Mouse (Mus musculus): ENCODE results near the gene Chst13. TPM values are rescaled to one million over a fixed set of nuclear protein-coding genes. Genes with fewer than 3 reads are reported as not detected.

The Chst13 gene
- polyA plus RNA-seq (2011; ENCODE audit: insufficient read length, low read depth, missing spikeins) = not detected in 2 replicates

- TF ChIP-seq CTCF (IDR thresholded peaks at IDR 0.05; ENCODE audit: borderline replicate concordance, insufficient read depth, low read length) = no peak
- TF ChIP-seq POLR2A (IDR thresholded peaks at IDR 0.05; ENCODE audit: low read depth, low read length) = no peak
- Histone ChIP-seq H3K4me3 (ENCODE audit: insufficient read depth, low read length) (no peak within 1 kb of the TSS), H3K27ac (ENCODE audit: insufficient read depth, low read length) (no peak within 1 kb of the TSS), H3K4me1 (ENCODE audit: control insufficient read depth, insufficient read depth, low read length) (no peaks in the 10 kb centered on the region)
Measured at GRCm38 (mm10) chr6:90324991-90325390, at the start of gene Chst13. Gene Chst13, minus strand, starts transcription at chr6:90325185.

GRCm38 (mm10) chr6:90374647-90375046 lies 49.7 kb upstream of the Chst13 start:
- no peak overlapping the region for H3K4me3 ChIP-seq (ENCODE audit: insufficient read depth, low read length)
- no peak for TF ChIP-seq CTCF (IDR thresholded peaks at IDR 0.05; ENCODE audit: borderline replicate concordance, insufficient read depth, low read length)
- no peak for TF ChIP-seq POLR2A (IDR thresholded peaks at IDR 0.05; ENCODE audit: low read depth, low read length)
- peaks cover 9% of the 10 kb centered on the region for H3K4me1 ChIP-seq (ENCODE audit: control insufficient read depth, insufficient read depth, low read length)
- no peak overlapping the region for H3K27ac ChIP-seq (ENCODE audit: insufficient read depth, low read length)

GRCm38 (mm10) chr6:90369725-90370553 lies 45.0 kb upstream of the Chst13 start:
- TF ChIP-seq POLR2A (IDR thresholded peaks at IDR 0.05; ENCODE audit: low read depth, low read length) (no peak), CTCF (IDR thresholded peaks at IDR 0.05; ENCODE audit: borderline replicate concordance, insufficient read depth, low read length) (no peak)
- peak overlapping the region; percentile 59 for H3K27ac ChIP-seq (ENCODE audit: insufficient read depth, low read length)
- peak overlapping the region; percentile 90 for H3K4me3 ChIP-seq (ENCODE audit: insufficient read depth, low read length)
- H3K4me1 ChIP-seq (ENCODE audit: control insufficient read depth, insufficient read depth, low read length) = peaks cover 9% of the 10 kb centered on the region

- Histone ChIP-seq H3K27ac (ENCODE audit: insufficient read depth, low read length) (peak within 1 kb of the TSS; percentile 59), H3K4me1 (ENCODE audit: control insufficient read depth, insufficient read depth, low read length) (peaks cover 9% of the 10 kb centered on the region), H3K4me3 (ENCODE audit: insufficient read depth, low read length) (peak within 1 kb of the TSS; percentile 90)
- TF ChIP-seq CTCF (IDR thresholded peaks at IDR 0.05; ENCODE audit: borderline replicate concordance, insufficient read depth, low read length) (no peak), POLR2A (IDR thresholded peaks at IDR 0.05; ENCODE audit: low read depth, low read length) (peak; percentile 82)
Measured at GRCm38 (mm10) chr6:90368976-90369724, 44.2 kb upstream of the Chst13 start, which contains the start of gene Zxdc. Gene Zxdc, plus strand, starts transcription at chr6:90369492.

GRCm38 (mm10) chr6:90363301-90363700 lies 38.3 kb upstream of the Chst13 start:
- no peak for TF ChIP-seq POLR2A (IDR thresholded peaks at IDR 0.05; ENCODE audit: low read depth, low read length)
- no peak for TF ChIP-seq CTCF (IDR thresholded peaks at IDR 0.05; ENCODE audit: borderline replicate concordance, insufficient read depth, low read length)
- Histone ChIP-seq H3K4me1 (ENCODE audit: control insufficient read depth, insufficient read depth, low read length) (peaks cover 16% of the 10 kb centered on the region), H3K4me3 (ENCODE audit: insufficient read depth, low read length) (no peak overlapping the region), H3K27ac (ENCODE audit: insufficient read depth, low read length) (no peak overlapping the region)

GRCm38 (mm10) chr6:90360922-90361614 lies 36.1 kb upstream of the Chst13 start:
- Histone ChIP-seq H3K4me1 (ENCODE audit: control insufficient read depth, insufficient read depth, low read length) (peaks cover 23% of the 10 kb centered on the region), H3K4me3 (ENCODE audit: insufficient read depth, low read length) (no peak overlapping the region), H3K27ac (ENCODE audit: insufficient read depth, low read length) (peak overlapping the region; percentile 96)
- TF ChIP-seq CTCF (IDR thresholded peaks at IDR 0.05; ENCODE audit: borderline replicate concordance, insufficient read depth, low read length) (no peak), POLR2A (IDR thresholded peaks at IDR 0.05; ENCODE audit: low read depth, low read length) (no peak)

- peak overlapping the region; percentile 96 for H3K27ac ChIP-seq (ENCODE audit: insufficient read depth, low read length)
- TF ChIP-seq CTCF (IDR thresholded peaks at IDR 0.05; ENCODE audit: borderline replicate concordance, insufficient read depth, low read length) (no peak), POLR2A (IDR thresholded peaks at IDR 0.05; ENCODE audit: low read depth, low read length) (no peak)
- no peak overlapping the region for H3K4me3 ChIP-seq (ENCODE audit: insufficient read depth, low read length)
- peaks cover 23% of the 10 kb centered on the region for H3K4me1 ChIP-seq (ENCODE audit: control insufficient read depth, insufficient read depth, low read length)
Measured at GRCm38 (mm10) chr6:90360024-90360781, 35.2 kb upstream of the Chst13 start.

GRCm38 (mm10) chr6:90359445-90359844 lies 34.5 kb upstream of the Chst13 start:
- H3K27ac ChIP-seq (ENCODE audit: insufficient read depth, low read length) = peak overlapping the region; percentile 96
- TF ChIP-seq CTCF (IDR thresholded peaks at IDR 0.05; ENCODE audit: borderline replicate concordance, insufficient read depth, low read length) (no peak), POLR2A (IDR thresholded peaks at IDR 0.05; ENCODE audit: low read depth, low read length) (no peak)
- H3K4me1 ChIP-seq (ENCODE audit: control insufficient read depth, insufficient read depth, low read length) = peaks cover 23% of the 10 kb centered on the region
- no peak overlapping the region for H3K4me3 ChIP-seq (ENCODE audit: insufficient read depth, low read length)

- Histone ChIP-seq H3K27ac (ENCODE audit: insufficient read depth, low read length) (peak overlapping the region; percentile 96), H3K4me3 (ENCODE audit: insufficient read depth, low read length) (no peak overlapping the region), H3K4me1 (ENCODE audit: control insufficient read depth, insufficient read depth, low read length) (peaks cover 23% of the 10 kb centered on the region)
- no peak for TF ChIP-seq CTCF (IDR thresholded peaks at IDR 0.05; ENCODE audit: borderline replicate concordance, insufficient read depth, low read length)
- no peak for TF ChIP-seq POLR2A (IDR thresholded peaks at IDR 0.05; ENCODE audit: low read depth, low read length)
Measured at GRCm38 (mm10) chr6:90358142-90358541, 33.2 kb upstream of the Chst13 start.

All from embryonic fibroblast, embryonic 13.5 days (primary cell).